Mouse (Mus musculus): ENCODE results near the gene Pfdn6.

- TF ChIP-seq CTCF (IDR thresholded peaks at IDR 0.05; ENCODE audit: low read depth, low read length): no peak
- no peak for TF ChIP-seq GATA1 (IDR thresholded peaks at IDR 0.05; ENCODE audit: borderline replicate concordance, low read length)
- no peak for TF ChIP-seq TAL1 (conservative IDR thresholded peaks at IDR 0.05; ENCODE audit: low read depth, low read length)
Measured at GRCm38 (mm10) chr17:33899642-33900041, 40.5 kb downstream of the Pfdn6 start.
